Mouse (Mus musculus) megakaryocyte-erythroid progenitor cell, adult 5 weeks (primary cell): ENCODE data around the gene Uqcr11. TPM values are rescaled to one million over a fixed set of nuclear protein-coding genes. Genes with fewer than 3 reads are reported as not detected.

Source experiments
- polyA plus RNA-seq: library from polyadenylated mRNA; stranded (reverse); fragments of >175 nt; gene quantifications from 2 replicates; pipeline ENCODE4 v1.2.3, GENCODE M21; 2012

Gene Uqcr11
- 1,352 and 1,389 TPM in 2 replicates for polyA plus RNA-seq

GRCm38 (mm10) chr10:80406684-80407501 lies at the start of gene Uqcr11:
Gene Uqcr11, minus strand, starts transcription at chr10:80406830.

GRCm38 (mm10) chr10:80433513-80434232 lies 27.0 kb upstream of the Uqcr11 start, which contains the start of gene Tcf3:
Gene Tcf3, minus strand, starts transcription at chr10:80433647.

GRCm38 (mm10) chr10:80399191-80399972 lies 7.2 kb downstream of the Uqcr11 start, which contains the start of gene Mbd3:
Gene Mbd3, minus strand, starts transcription at chr10:80399550.

GRCm38 (mm10) chr10:80387522-80387959 lies 19.1 kb downstream of the Uqcr11 start, which contains the start of gene Mex3d:
Gene Mex3d, minus strand, starts transcription at chr10:80387659.

GRCm38 (mm10) chr10:80356001-80356682 lies 50.5 kb downstream of the Uqcr11 start, which contains the start of gene Plk5:
Gene Plk5, plus strand, starts transcription at chr10:80356459.

Other genes starting within 250 kb of the Uqcr11 start
- gene Cirbp, start 240.8 kb downstream of the Uqcr11 start, polyA plus RNA-seq, result 43.7 and 63.7 TPM in 2 replicates
- 9.2 and 11.3 TPM in 2 replicates for gene 1600002K03Rik, start 233.9 kb downstream of the Uqcr11 start, polyA plus RNA-seq
- 1.1 and 2.4 TPM in 2 replicates for gene Efna2, start 227.3 kb downstream of the Uqcr11 start, polyA plus RNA-seq
- 29.1 and 31.3 TPM in 2 replicates for gene Mum1, start 180.4 kb downstream of the Uqcr11 start, polyA plus RNA-seq
- 178 and 185 TPM in 2 replicates for gene Ndufs7, start 157.7 kb downstream of the Uqcr11 start, polyA plus RNA-seq
- gene Gamt, start 145.8 kb downstream of the Uqcr11 start, polyA plus RNA-seq, result 5.0 and 5.2 TPM in 2 replicates
- gene Dazap1, start 145.3 kb downstream of the Uqcr11 start, polyA plus RNA-seq, result 594 and 636 TPM in 2 replicates
- 9,463 and 9,670 TPM in 2 replicates for gene Rps15, start 114.4 kb downstream of the Uqcr11 start, polyA plus RNA-seq
- 0.43 and 0.77 TPM in 2 replicates for gene Apc2, start 110.9 kb downstream of the Uqcr11 start, polyA plus RNA-seq
- gene 2310011J03Rik, start 86.3 kb downstream of the Uqcr11 start, polyA plus RNA-seq, result 74.9 and 88.4 TPM in 2 replicates
- gene Pcsk4, start 77.3 kb downstream of the Uqcr11 start, polyA plus RNA-seq, result 18.0 and 23.1 TPM in 2 replicates
- 13.1 and 18.3 TPM in 2 replicates for gene Reep6, start 76.9 kb downstream of the Uqcr11 start, polyA plus RNA-seq
- 7.0 and 10.4 TPM in 2 replicates for gene Adamtsl5, start 58.4 kb downstream of the Uqcr11 start, polyA plus RNA-seq
- gene Plk5, start 50.4 kb downstream of the Uqcr11 start, polyA plus RNA-seq, result 0.23 and 0.25 TPM in 2 replicates
- gene Mex3d, start 19.2 kb downstream of the Uqcr11 start, polyA plus RNA-seq, result 29.8 and 33.4 TPM in 2 replicates
- 234 and 278 TPM in 2 replicates for gene Mbd3, start 7.3 kb downstream of the Uqcr11 start, polyA plus RNA-seq
- gene Tcf3, start 26.8 kb upstream of the Uqcr11 start, polyA plus RNA-seq, result 552 and 623 TPM in 2 replicates
- 0.01 and 0.04 TPM in 2 replicates for gene Onecut3, start 88.0 kb upstream of the Uqcr11 start, polyA plus RNA-seq
- gene Atp8b3, start 132.3 kb upstream of the Uqcr11 start, polyA plus RNA-seq, result 0.06 and 0.09 TPM in 2 replicates
- gene Rexo1, start 154.7 kb upstream of the Uqcr11 start, polyA plus RNA-seq, result 237 and 340 TPM in 2 replicates
- 120 and 125 TPM in 2 replicates for gene Klf16, start 170.5 kb upstream of the Uqcr11 start, polyA plus RNA-seq
- 412 and 620 TPM in 2 replicates for gene Abhd17a, start 183.5 kb upstream of the Uqcr11 start, polyA plus RNA-seq
- gene Scamp4, start 196.0 kb upstream of the Uqcr11 start, polyA plus RNA-seq, result 86.8 and 101 TPM in 2 replicates
- gene Adat3, start 196.1 kb upstream of the Uqcr11 start, polyA plus RNA-seq, result 13.4 and 15.6 TPM in 2 replicates
- gene Gm49322, start 199.2 kb upstream of the Uqcr11 start, polyA plus RNA-seq, result 1.1 and 1.3 TPM in 2 replicates
- 452 and 519 TPM in 2 replicates for gene Csnk1g2, start 216.0 kb upstream of the Uqcr11 start, polyA plus RNA-seq